Mouse (Mus musculus) midbrain, embryonic 11.5 days (tissue): ENCODE measurements at regions not wholly inside any gene's neighbourhood (a gene's known extent, or its start where the extent isn't known, plus 50 kb on each side); places are given as distances from the start of the nearest gene placed in this dataset.

ENCODE experiments used
- ATAC-seq: fragments of 200-750 bp; cut with Nextera tagmentation; 2 replicates; pipeline ENCODE4 v1.8.0; 2017; ENCODE audit warnings: moderate TSS enrichment, moderate library complexity; ENCODE audit not compliant: low FRiP score
- DNase-seq: peaks from one replicate; pipeline ENCODE4 v3.0.0; 2015; ENCODE audit warnings: low spot score; ENCODE audit errors: missing footprints
- H3K27ac ChIP-seq: fragments of 300-500 bp; sonication (generic); 2 replicates; pipeline ENCODE4 v1.5.1; 2014; ENCODE audit warnings: low read depth, low read length
- H3K27me3 ChIP-seq: fragments of 300-500 bp; sonication (generic); 2 replicates; pipeline ENCODE4 v1.6.1; 2014; ENCODE audit warnings: mild to moderate bottlenecking, low read length, moderate library complexity, mixed read lengths; ENCODE audit not compliant: control insufficient read depth, insufficient read depth
- H3K36me3 ChIP-seq: fragments of 300-500 bp; sonication (generic); 2 replicates; pipeline ENCODE4 v1.6.1; 2014; ENCODE audit warnings: mild to moderate bottlenecking, low read length, moderate library complexity, mixed read lengths; ENCODE audit not compliant: control insufficient read depth, insufficient read depth
- H3K4me1 ChIP-seq: fragments of 300-500 bp; sonication (generic); 2 replicates; pipeline ENCODE4 v1.6.1; 2014; ENCODE audit warnings: low read length; ENCODE audit not compliant: control insufficient read depth, insufficient read depth
- H3K4me2 ChIP-seq: fragments of 300-500 bp; sonication (generic); 2 replicates; pipeline ENCODE4 v1.6.1; 2014; ENCODE audit warnings: mild to moderate bottlenecking, moderate library complexity
- H3K4me3 ChIP-seq: fragments of 300-500 bp; sonication (generic); 2 replicates; pipeline ENCODE4 v1.5.1; 2014; ENCODE audit warnings: low read depth, low read length
- H3K9ac ChIP-seq: fragments of 300-500 bp; sonication (generic); 2 replicates; pipeline ENCODE4 v1.6.1; 2014; ENCODE audit warnings: low read length
- H3K9me3 ChIP-seq: fragments of 300-500 bp; sonication (generic); 2 replicates; pipeline ENCODE4 v1.6.1; 2016; ENCODE audit warnings: low read length; ENCODE audit not compliant: control insufficient read depth
- WGBS: fragments of 180-500 bp; shearing (Covaris S2); extraction: QIAGEN DNeasy Blood & Tissue Kit; methylation state at CpG from one replicate; pipeline ENCODE4 v1.1.7; 2014; 5-methylcytosine and 5-hydroxymethylcytosine counted together

GRCm38 (mm10) chr5:75835556-75835961, 142.7 kb downstream of the Kdr start:
- Histone ChIP-seq H3K27ac (no peak overlapping the region), H3K27me3 (no peaks in the 10 kb centered on the region), H3K9me3 (no peaks in the 10 kb centered on the region), H3K4me3 (no peak overlapping the region), H3K4me2 (no peak overlapping the region), H3K4me1 (no peaks in the 10 kb centered on the region), H3K36me3 (no peaks in the 10 kb centered on the region), H3K9ac (no peak overlapping the region)
- ATAC-seq (peak; percentile 35; the same call in 1 of the 2 replicates), DNase-seq (no peak)
- 70% methylated on average over 20 of the region's 20 CpGs for whole genome bisulfite sequencing

GRCm38 (mm10) chr5:75834766-75835555, 143.3 kb downstream of the Kdr start:
- ATAC-seq (no peak), DNase-seq (no peak)
- 78% methylated on average over 17 of the region's 17 CpGs for WGBS
- Histone ChIP-seq H3K4me3 (no peak overlapping the region), H3K27ac (no peak overlapping the region), H3K36me3 (no peaks in the 10 kb centered on the region), H3K4me1 (no peaks in the 10 kb centered on the region), H3K9me3 (no peaks in the 10 kb centered on the region), H3K27me3 (no peaks in the 10 kb centered on the region), H3K4me2 (no peak overlapping the region), H3K9ac (no peak overlapping the region)

- H3K36me3 ChIP-seq = no peaks in the 10 kb centered on the region
- H3K27me3 ChIP-seq = no peaks in the 10 kb centered on the region
- no peaks in the 10 kb centered on the region for H3K9me3 ChIP-seq
- H3K9ac ChIP-seq = no peak overlapping the region
- ATAC-seq = no peak
- no peak overlapping the region for H3K27ac ChIP-seq
- DNase-seq = no peak
- no peaks in the 10 kb centered on the region for H3K4me1 ChIP-seq
- no peak overlapping the region for H3K4me2 ChIP-seq
- WGBS = 92% methylated on average over 5 of the region's 5 CpGs
- H3K4me3 ChIP-seq = no peak overlapping the region
Observed at GRCm38 (mm10) chr5:75832341-75832740, 145.9 kb downstream of the Kdr start.

- ATAC-seq (no peak), DNase-seq (peak; percentile 62)
- no peak overlapping the region for H3K4me3 ChIP-seq
- H3K36me3 ChIP-seq = no peaks in the 10 kb centered on the region
- no peaks in the 10 kb centered on the region for H3K27me3 ChIP-seq
- no peak overlapping the region for H3K4me2 ChIP-seq
- no peaks in the 10 kb centered on the region for H3K4me1 ChIP-seq
- no peak overlapping the region for H3K9ac ChIP-seq
- WGBS = 56% methylated on average over 6 of the region's 6 CpGs
- no peaks in the 10 kb centered on the region for H3K9me3 ChIP-seq
- no peak overlapping the region for H3K27ac ChIP-seq
Observed at GRCm38 (mm10) chr5:75829850-75830625, 148.2 kb downstream of the Kdr start.

- H3K9ac ChIP-seq = no peak overlapping the region
- 86% methylated on average over 5 of the region's 5 CpGs for WGBS
- H3K27me3 ChIP-seq = no peaks in the 10 kb centered on the region
- H3K9me3 ChIP-seq = no peaks in the 10 kb centered on the region
- ATAC-seq (no peak), DNase-seq (peak; percentile 78)
- no peak overlapping the region for H3K27ac ChIP-seq
- H3K4me2 ChIP-seq = no peak overlapping the region
- H3K36me3 ChIP-seq = no peaks in the 10 kb centered on the region
- no peak overlapping the region for H3K4me3 ChIP-seq
- no peaks in the 10 kb centered on the region for H3K4me1 ChIP-seq
Observed at GRCm38 (mm10) chr5:75828332-75828731, 149.9 kb downstream of the Kdr start.

GRCm38 (mm10) chr5:75826283-75827098, 151.8 kb downstream of the Kdr start:
- H3K4me3 ChIP-seq = no peak overlapping the region
- H3K36me3 ChIP-seq = no peaks in the 10 kb centered on the region
- H3K27ac ChIP-seq = no peak overlapping the region
- ATAC-seq = no peak
- H3K4me2 ChIP-seq = no peak overlapping the region
- H3K9ac ChIP-seq = no peak overlapping the region
- peak; percentile 64 for DNase-seq
- H3K4me1 ChIP-seq = no peaks in the 10 kb centered on the region
- no peaks in the 10 kb centered on the region for H3K27me3 ChIP-seq
- WGBS = 85% methylated on average over 10 of the region's 10 CpGs
- no peaks in the 10 kb centered on the region for H3K9me3 ChIP-seq

- no peaks in the 10 kb centered on the region for H3K36me3 ChIP-seq
- H3K27ac ChIP-seq = no peak overlapping the region
- no peak overlapping the region for H3K4me2 ChIP-seq
- no peak overlapping the region for H3K9ac ChIP-seq
- peak; percentile 54 for DNase-seq
- no peaks in the 10 kb centered on the region for H3K4me1 ChIP-seq
- no peaks in the 10 kb centered on the region for H3K9me3 ChIP-seq
- WGBS = 84% methylated on average over 5 of the region's 5 CpGs
- H3K27me3 ChIP-seq = no peaks in the 10 kb centered on the region
- ATAC-seq = no peak
- no peak overlapping the region for H3K4me3 ChIP-seq
Observed at GRCm38 (mm10) chr5:75825576-75825975, 152.7 kb downstream of the Kdr start.

GRCm38 (mm10) chr5:75824660-75825059, 153.6 kb downstream of the Kdr start:
- H3K4me1 ChIP-seq = no peaks in the 10 kb centered on the region
- H3K4me2 ChIP-seq = no peak overlapping the region
- ATAC-seq (no peak), DNase-seq (peak; percentile 17)
- 86% methylated on average over 4 of the region's 4 CpGs for WGBS
- no peak overlapping the region for H3K4me3 ChIP-seq
- no peak overlapping the region for H3K9ac ChIP-seq
- H3K27ac ChIP-seq = no peak overlapping the region
- no peaks in the 10 kb centered on the region for H3K27me3 ChIP-seq
- no peaks in the 10 kb centered on the region for H3K9me3 ChIP-seq
- H3K36me3 ChIP-seq = no peaks in the 10 kb centered on the region
